Mouse (Mus musculus): ENCODE data around the gene Mrps10. TPM values are rescaled to one million over a fixed set of nuclear protein-coding genes. Genes with fewer than 3 reads are reported as not detected.

Gene Mrps10
- 29.5 TPM for polyA plus RNA-seq (2017; shearing (Covaris generic))

GRCm38 (mm10) chr17:47368401-47369086, at the start of gene Mrps10:
Mrps10 (plus strand) TSS chr17:47368887.

GRCm38 (mm10) chr17:47385145-47385544, 16.5 kb downstream of the Mrps10 start, which contains the start of gene Guca1b:
Guca1b (plus strand) TSS chr17:47385393.

GRCm38 (mm10) chr17:47400451-47400850, 31.8 kb downstream of the Mrps10 start, which contains the start of gene Guca1a:
Guca1a (minus strand) TSS chr17:47400584.

Other genes with a start within 250 kb of the Mrps10 start
- gene Guca1b, start 16.5 kb downstream of the Mrps10 start, polyA plus RNA-seq (2017; shearing (Covaris generic)) = 1.3 TPM
- not detected for gene Guca1a, start 31.7 kb downstream of the Mrps10 start, polyA plus RNA-seq (2017; shearing (Covaris generic))
- not detected for gene AI661453, start 67.7 kb downstream of the Mrps10 start, polyA plus RNA-seq (2017; shearing (Covaris generic))
- gene 1700001C19Rik, start 68.5 kb downstream of the Mrps10 start, polyA plus RNA-seq (2017; shearing (Covaris generic)) = not detected
- gene Taf8, start 133.4 kb downstream of the Mrps10 start, polyA plus RNA-seq (2017; shearing (Covaris generic)) = 76.8 TPM
- gene Ccnd3, start 136.2 kb downstream of the Mrps10 start, polyA plus RNA-seq (2017; shearing (Covaris generic)) = 288 TPM
- gene Bysl, start 242.6 kb downstream of the Mrps10 start, polyA plus RNA-seq (2017; shearing (Covaris generic)) = 15.7 TPM
- 42.6 TPM for gene Med20, start 242.7 kb downstream of the Mrps10 start, polyA plus RNA-seq (2017; shearing (Covaris generic))
- 3.2 TPM for gene Gm20517, start 242.7 kb downstream of the Mrps10 start, polyA plus RNA-seq (2017; shearing (Covaris generic))